Mouse (Mus musculus): ENCODE results near the gene Rbfox1. TPM values are rescaled to one million over a fixed set of nuclear protein-coding genes. Genes with fewer than 3 reads are reported as not detected.

The Rbfox1 gene
- 0.22 TPM for polyA plus RNA-seq (2012; fragmentation: generic; extraction: Trizol)
- long read RNA-seq, experiment 1, partial matches to known transcripts, result 0 of 1 reads
- long read RNA-seq, experiment 1, other reads (novel, unspliced or antisense), result 1 of 1 reads
- long read RNA-seq, experiment 2, result 0 reads

- H3ac ChIP-seq (ENCODE audit: control insufficient read depth, insufficient read length, low read depth), result no peak within 1 kb of the TSS
- no peak within 1 kb of the TSS for H3K4me3 ChIP-seq (ENCODE audit: insufficient read depth, poor library complexity, severe bottlenecking)
- H3K79me2 ChIP-seq (ENCODE audit: control insufficient read depth, insufficient read depth), result no peaks in the 10 kb centered on the region
- no peaks in the 10 kb centered on the region for H3K36me3 ChIP-seq (ENCODE audit: control insufficient read depth, insufficient read depth)
- H3K27me3 ChIP-seq (ENCODE audit: control insufficient read depth, insufficient read depth, insufficient read length), result no peaks in the 10 kb centered on the region
- H3K79me3 ChIP-seq (ENCODE audit: low read depth), result no peaks in the 10 kb centered on the region
- no peak for TF ChIP-seq MYOD1 (IDR thresholded peaks at IDR 0.05; ENCODE audit: control insufficient read depth, insufficient read length, low read depth)
Measured at GRCm38 (mm10) chr16:5884746-5885689, at the start of gene Rbfox1. Rbfox1 (plus strand) TSS chr16:5885355.

- Histone ChIP-seq H3K36me3 (ENCODE audit: control insufficient read depth, insufficient read depth) (no peaks in the 10 kb centered on the region), H3K79me2 (ENCODE audit: control insufficient read depth, insufficient read depth) (no peaks in the 10 kb centered on the region), H3K4me3 (ENCODE audit: insufficient read depth, poor library complexity, severe bottlenecking) (no peak overlapping the region), H3ac (ENCODE audit: control insufficient read depth, insufficient read length, low read depth) (no peak overlapping the region), H3K27me3 (ENCODE audit: control insufficient read depth, insufficient read depth, insufficient read length) (no peaks in the 10 kb centered on the region), H3K79me3 (ENCODE audit: low read depth) (no peaks in the 10 kb centered on the region)
- TF ChIP-seq MAX (IDR thresholded peaks at IDR 0.05), result no peak
- no peak for TF ChIP-seq CTCF (IDR thresholded peaks at IDR 0.05; ENCODE audit: control insufficient read depth, insufficient read depth, insufficient read length)
- no peak for TF ChIP-seq MYOG (IDR thresholded peaks at IDR 0.05; ENCODE audit: control insufficient read depth, extremely low read depth, insufficient read length)
- TF ChIP-seq FOSL1 (IDR thresholded peaks at IDR 0.05; ENCODE audit: insufficient read depth, low read length, poor library complexity, severe bottlenecking), result no peak
Measured at GRCm38 (mm10) chr16:5836744-5837143, 48.4 kb upstream of the Rbfox1 start.

- Histone ChIP-seq H3K4me3 (ENCODE audit: insufficient read depth, poor library complexity, severe bottlenecking) (no peak overlapping the region), H3K79me3 (ENCODE audit: low read depth) (no peaks in the 10 kb centered on the region), H3K79me2 (ENCODE audit: control insufficient read depth, insufficient read depth) (no peaks in the 10 kb centered on the region), H3K27me3 (ENCODE audit: control insufficient read depth, insufficient read depth, insufficient read length) (no peaks in the 10 kb centered on the region), H3K36me3 (ENCODE audit: control insufficient read depth, insufficient read depth) (no peaks in the 10 kb centered on the region), H3ac (ENCODE audit: control insufficient read depth, insufficient read length, low read depth) (no peak overlapping the region)
- TF ChIP-seq USF1 (IDR thresholded peaks at IDR 0.05; ENCODE audit: low read depth) (no peak), MAX (IDR thresholded peaks at IDR 0.05) (no peak), CEBPB (IDR thresholded peaks at IDR 0.05; ENCODE audit: low read depth) (no peak), MYOG (IDR thresholded peaks at IDR 0.05; ENCODE audit: control insufficient read depth, extremely low read depth, insufficient read length) (no peak), CTCF (IDR thresholded peaks at IDR 0.05; ENCODE audit: control insufficient read depth, insufficient read depth, insufficient read length) (no peak), FOSL1 (IDR thresholded peaks at IDR 0.05; ENCODE audit: insufficient read depth, low read length, poor library complexity, severe bottlenecking) (no peak)
Measured at GRCm38 (mm10) chr16:5841167-5841566, 44.0 kb upstream of the Rbfox1 start.

GRCm38 (mm10) chr16:5845645-5846044 lies 39.5 kb upstream of the Rbfox1 start:
- Histone ChIP-seq H3ac (ENCODE audit: control insufficient read depth, insufficient read length, low read depth) (no peak overlapping the region), H3K79me2 (ENCODE audit: control insufficient read depth, insufficient read depth) (no peaks in the 10 kb centered on the region), H3K36me3 (ENCODE audit: control insufficient read depth, insufficient read depth) (no peaks in the 10 kb centered on the region), H3K79me3 (ENCODE audit: low read depth) (no peaks in the 10 kb centered on the region), H3K4me3 (ENCODE audit: insufficient read depth, poor library complexity, severe bottlenecking) (no peak overlapping the region), H3K27me3 (ENCODE audit: control insufficient read depth, insufficient read depth, insufficient read length) (no peaks in the 10 kb centered on the region)
- no peak for TF ChIP-seq MAX (IDR thresholded peaks at IDR 0.05)

GRCm38 (mm10) chr16:5853055-5853454 lies 32.1 kb upstream of the Rbfox1 start:
- Histone ChIP-seq H3K79me3 (ENCODE audit: low read depth) (no peaks in the 10 kb centered on the region), H3ac (ENCODE audit: control insufficient read depth, insufficient read length, low read depth) (no peak overlapping the region), H3K79me2 (ENCODE audit: control insufficient read depth, insufficient read depth) (no peaks in the 10 kb centered on the region), H3K4me3 (ENCODE audit: insufficient read depth, poor library complexity, severe bottlenecking) (no peak overlapping the region), H3K36me3 (ENCODE audit: control insufficient read depth, insufficient read depth) (no peaks in the 10 kb centered on the region), H3K27me3 (ENCODE audit: control insufficient read depth, insufficient read depth, insufficient read length) (no peaks in the 10 kb centered on the region)
- TF ChIP-seq CEBPB (IDR thresholded peaks at IDR 0.05; ENCODE audit: low read depth), result no peak
- no peak for TF ChIP-seq CTCF (IDR thresholded peaks at IDR 0.05; ENCODE audit: control insufficient read depth, insufficient read depth, insufficient read length)
- no peak for TF ChIP-seq USF1 (IDR thresholded peaks at IDR 0.05; ENCODE audit: low read depth)
- TF ChIP-seq MYOG (IDR thresholded peaks at IDR 0.05; ENCODE audit: control insufficient read depth, extremely low read depth, insufficient read length), result no peak
- TF ChIP-seq MYOD1 (IDR thresholded peaks at IDR 0.05; ENCODE audit: control insufficient read depth, insufficient read length, low read depth), result no peak
- TF ChIP-seq MAX (IDR thresholded peaks at IDR 0.05), result no peak
- TF ChIP-seq FOSL1 (IDR thresholded peaks at IDR 0.05; ENCODE audit: insufficient read depth, low read length, poor library complexity, severe bottlenecking), result no peak

GRCm38 (mm10) chr16:5864350-5864749 lies 20.8 kb upstream of the Rbfox1 start:
- Histone ChIP-seq H3K4me3 (ENCODE audit: insufficient read depth, poor library complexity, severe bottlenecking) (no peak overlapping the region), H3K27me3 (ENCODE audit: control insufficient read depth, insufficient read depth, insufficient read length) (no peaks in the 10 kb centered on the region), H3K79me2 (ENCODE audit: control insufficient read depth, insufficient read depth) (no peaks in the 10 kb centered on the region), H3K36me3 (ENCODE audit: control insufficient read depth, insufficient read depth) (no peaks in the 10 kb centered on the region), H3K79me3 (ENCODE audit: low read depth) (no peaks in the 10 kb centered on the region), H3ac (ENCODE audit: control insufficient read depth, insufficient read length, low read depth) (no peak overlapping the region)
- no peak for TF ChIP-seq CEBPB (IDR thresholded peaks at IDR 0.05; ENCODE audit: low read depth)

Data from C2C12 (cell line).